Mouse (Mus musculus): ENCODE measurements at regions not wholly inside any gene's neighbourhood (a gene's known extent, or its start where the extent isn't known, plus 50 kb on each side); places are given as distances from the start of the nearest gene placed in this dataset.
A peak's percentile ranks its signal among the peaks of the same experiment; 100 is the strongest.

DNA sequence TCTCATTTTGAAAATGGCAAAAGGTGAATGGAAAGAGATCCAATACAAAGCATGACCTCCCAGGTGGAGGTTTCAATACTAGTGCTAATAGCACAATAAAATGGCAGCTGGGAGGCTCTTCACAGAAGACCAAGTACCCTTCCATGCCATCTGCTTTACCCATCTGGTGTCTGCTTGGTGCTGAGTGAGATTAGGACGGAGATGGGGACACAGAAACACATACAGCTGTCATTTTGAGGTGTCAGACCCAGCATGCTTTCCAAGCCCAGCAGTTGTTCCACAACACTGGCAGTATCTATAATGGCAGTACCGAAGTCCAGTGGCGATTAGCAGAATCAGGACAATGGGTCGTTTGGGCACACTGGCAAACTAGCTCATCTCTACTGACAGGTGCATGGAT, 118.9 kb upstream of the 1700064H15Rik start:
- DNase-seq, result no peak

DNA sequence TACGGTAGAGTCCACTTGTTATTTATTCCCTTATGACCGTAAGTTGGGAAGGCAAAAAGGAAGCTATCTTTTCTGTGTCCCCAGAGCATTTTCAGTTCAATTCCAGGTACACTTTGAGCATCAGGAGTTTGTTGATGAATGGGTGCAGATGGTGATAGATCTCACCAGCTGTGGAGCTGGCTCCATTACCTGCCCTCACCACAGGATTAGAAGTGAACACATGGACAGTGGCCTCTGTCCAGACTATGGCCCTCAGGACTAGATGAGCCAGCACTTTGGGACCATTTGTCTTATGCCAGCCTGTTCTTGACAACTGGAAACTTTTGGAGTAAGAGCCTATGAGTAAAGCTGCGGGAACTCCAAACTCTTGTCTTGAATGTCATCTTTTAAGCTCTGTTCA, 123.5 kb upstream of the 1700064H15Rik start:
- no peak for DNase-seq

DNA sequence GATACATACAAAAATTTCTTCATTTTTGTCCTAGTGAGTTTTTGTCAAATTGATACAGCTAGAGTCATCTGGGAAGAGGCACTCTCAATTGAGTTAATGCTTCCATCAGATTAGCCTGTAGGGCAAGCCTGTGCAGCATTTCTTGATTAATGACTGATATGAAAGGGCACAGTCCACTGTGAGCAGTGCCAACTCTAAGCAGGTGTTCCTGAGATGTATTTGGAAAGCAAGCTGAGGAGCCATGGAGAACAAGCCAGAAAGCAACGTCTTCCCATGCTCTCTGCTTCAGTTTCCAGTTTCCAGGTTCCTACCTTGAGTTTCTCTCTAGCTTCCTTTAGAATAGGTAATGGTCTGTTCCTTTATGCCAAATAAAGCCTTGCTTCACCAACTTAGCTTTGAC, 125.5 kb upstream of the 1700064H15Rik start:
- DNase-seq, result peak; percentile 6

DNA sequence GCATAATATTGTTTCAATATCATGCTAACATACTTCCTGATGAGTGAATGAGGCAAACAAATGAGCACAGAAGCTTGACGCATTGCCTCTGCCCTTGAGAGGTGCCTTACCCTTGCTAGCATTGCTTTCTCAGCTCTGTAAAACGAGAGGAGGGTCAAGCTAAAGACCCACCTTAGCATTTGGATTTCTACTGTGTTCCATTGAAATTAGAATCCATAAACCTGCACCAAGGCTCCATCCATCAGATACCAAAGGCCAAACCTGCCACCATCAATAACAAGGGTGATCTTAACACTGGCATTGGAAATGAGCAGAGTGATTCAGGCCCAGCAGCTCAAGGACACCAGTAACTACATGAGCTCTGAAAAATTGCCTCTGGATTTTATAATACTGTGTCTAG, 126.2 kb upstream of the 1700064H15Rik start:
- DNase-seq, result no peak

DNA sequence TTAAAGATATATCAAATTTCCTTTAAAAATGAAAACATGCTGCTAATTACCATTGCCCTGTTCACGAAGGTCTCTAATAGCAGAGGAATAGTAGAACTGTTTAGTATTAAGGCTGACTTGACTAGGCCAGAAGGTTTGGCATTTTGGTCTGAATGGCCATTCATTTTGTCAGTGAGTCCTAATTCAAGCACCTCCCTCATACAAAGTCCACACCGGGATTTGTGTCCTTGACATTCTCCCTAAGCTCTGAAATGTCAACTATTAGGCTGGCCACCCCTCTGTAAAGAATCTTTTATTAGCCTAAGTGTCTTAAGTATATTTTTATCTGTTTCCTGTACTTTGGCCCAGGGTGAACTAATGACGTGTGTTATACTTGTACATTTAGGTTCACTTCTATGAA, 126.7 kb upstream of the 1700064H15Rik start:
- DNase-seq, result no peak

DNA sequence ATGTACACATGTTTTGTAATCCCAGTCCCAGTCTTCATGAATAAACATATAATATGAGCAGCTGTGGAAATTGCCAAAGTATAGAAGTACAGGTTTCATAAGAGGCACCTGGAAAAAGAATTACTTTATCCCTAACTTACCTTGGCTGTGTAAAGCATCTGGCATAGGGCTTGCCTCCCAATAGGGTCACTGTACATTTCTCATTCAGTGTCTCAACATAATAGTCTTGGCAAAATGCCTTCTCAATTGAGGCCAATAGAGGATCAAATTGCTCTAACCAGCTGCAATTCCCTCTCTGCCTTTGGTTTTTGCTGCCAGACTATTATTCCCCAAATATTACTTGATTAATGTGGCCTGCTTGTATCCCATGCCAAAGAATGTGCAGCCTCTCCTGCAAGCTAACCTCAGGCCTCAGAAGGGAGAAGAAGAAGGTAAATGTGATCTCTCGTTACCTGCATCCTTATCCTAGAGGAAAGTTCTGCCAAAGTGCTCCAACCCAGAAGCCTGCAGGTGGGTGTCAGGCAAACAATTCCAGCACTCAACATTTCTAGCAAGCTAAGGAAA, 158.2 kb upstream of the Cp start:
- no peak for DNase-seq

DNA sequence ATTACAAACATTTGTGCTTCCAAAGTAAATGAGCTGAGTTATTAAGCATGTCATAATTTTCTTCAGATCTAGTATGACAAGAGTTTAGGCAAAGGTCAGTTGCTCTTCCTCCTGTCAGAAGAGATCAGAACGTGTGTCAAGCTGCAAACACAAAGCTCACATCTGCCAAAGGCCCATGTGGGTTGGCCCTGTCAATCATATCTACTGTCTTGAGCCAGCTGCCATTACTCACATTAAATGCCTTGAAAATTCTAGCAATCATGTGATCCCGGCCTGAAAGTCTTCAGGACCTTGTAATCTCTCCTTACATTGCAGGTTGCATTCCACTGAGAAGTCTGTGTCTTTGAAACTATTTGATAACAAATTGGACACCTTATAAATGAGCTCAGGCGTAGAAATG, 146.8 kb upstream of the Cp start:
- DNase-seq, result no peak

DNA sequence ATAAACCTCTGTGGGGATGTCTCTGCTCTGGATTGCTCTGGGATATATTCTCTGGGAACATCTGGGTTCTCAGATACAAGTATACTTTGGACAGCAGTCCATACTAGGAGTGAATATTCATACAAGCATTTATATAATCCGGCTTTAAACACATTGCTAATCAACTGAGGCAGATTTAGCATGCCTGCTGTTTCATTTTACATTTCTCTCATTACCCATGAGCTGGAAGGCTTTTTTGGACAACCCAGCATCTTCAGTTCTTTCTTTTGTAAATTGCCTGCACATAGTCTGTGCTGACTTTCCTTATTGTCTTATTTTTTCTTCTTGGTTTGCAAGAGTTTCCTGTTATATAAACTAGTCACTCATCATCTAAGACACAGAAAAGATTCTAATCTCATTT, 131.9 kb upstream of the Cp start:
- DNase-seq, result no peak

DNA sequence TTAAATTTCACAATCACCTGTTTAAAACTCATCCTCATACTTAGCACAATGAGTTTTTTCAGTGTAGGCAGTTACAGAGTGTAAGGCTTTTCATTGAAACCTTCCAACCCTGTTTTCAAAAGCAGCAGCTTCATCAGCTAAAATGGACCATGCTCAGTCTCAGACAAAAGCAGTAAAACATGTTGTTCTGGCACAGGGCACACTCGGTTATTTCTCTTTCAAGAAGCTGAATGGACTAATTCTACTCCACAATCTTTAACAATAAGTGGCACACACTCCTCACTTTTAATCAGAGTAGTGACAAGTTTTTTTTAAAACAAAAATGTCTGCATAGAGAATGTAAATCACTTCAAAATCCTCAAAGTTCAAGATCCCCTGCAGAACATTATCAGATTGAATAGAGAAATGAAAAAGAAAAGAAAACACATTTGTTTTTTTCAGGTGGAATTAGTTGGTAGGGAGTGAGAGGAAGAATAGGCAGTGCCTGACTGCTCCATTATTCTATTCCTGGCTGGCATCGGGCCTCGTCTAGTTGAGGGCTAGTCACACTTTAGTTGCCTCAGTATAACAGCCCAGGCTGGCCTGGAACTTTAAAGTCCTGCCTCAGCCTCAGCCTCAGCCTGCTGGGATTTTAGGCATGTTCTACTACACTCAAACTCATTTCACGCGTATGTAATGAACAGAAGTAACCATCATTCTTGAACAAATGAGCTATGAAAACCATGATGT, 128.2 kb upstream of the Cp start:
- no peak for DNase-seq

DNA sequence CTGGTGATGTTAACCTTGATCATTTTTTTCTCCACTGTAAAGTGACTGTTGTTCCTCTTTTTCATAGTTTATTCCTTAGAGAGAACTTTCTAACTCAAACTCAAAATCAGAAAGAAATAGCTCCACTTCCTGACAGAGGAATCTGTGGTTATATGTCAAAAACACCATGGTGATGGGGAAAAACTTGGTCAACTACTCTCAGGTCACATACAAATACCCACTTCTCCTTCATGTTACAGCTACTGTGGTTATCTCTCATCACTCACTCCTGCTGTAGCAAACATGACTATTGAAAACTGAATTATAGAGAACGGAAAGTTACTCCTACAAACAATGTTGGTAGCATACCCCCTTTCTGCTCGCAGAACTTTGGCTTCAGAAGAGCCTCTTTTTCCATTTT, 127.1 kb upstream of the Cp start:
- no peak for DNase-seq

DNA sequence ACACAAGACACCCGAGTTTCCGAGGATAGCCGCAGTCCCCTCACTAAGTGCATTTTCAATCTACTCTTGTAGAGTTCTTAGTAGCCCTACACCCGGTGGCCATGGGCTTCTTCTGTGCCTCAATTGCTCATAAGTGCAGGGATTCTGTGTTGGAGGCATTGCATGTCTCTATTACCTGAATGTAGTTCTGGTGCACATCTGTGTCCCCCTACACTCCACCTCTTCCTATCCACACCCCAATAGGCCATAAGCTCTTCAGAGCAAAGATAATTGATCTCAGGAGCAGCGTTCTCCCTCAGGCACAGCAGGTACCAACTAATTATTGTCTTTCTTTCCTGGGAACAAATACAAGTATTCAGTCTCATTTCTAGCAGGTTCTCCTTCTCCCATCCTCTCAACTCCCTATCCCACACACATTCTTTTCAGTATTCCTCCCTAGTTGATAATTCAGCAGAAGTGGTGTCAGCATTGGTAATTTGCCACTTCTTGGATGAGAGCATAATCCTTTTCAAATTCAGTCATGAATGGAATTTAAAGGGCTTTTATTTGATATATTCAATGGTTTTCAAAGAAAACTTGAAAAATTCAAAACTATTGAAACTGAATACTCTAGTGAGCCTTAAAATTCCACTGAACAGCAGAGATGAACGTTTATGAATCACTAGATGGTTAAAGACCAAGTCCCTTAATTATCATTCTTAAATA, 108.7 kb upstream of the Cp start:
- DNase-seq, result no peak

DNA sequence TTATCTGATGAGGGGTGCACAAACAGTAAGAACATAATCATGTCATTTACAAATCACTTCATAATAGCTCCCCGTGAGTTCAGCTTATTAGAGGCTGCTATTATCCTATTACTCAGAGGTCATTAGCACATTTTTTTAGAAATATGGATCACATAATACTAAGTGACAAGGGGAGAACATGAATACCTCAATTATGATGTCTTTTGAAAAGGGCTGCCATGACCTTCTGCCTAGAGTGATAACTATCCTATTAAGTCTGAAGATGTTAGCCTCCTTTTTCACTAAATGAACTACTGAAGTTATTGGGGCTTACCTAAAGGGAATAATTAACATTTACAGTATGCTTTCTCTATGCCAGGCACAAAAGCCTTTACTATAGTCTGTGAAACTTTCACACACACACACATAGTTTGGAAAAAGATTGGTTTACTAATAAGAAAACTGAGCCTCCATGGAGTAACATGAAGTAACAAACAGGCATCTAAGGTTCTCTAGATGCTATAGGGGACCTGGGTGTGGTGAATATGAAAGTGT, 108.1 kb upstream of the Cp start:
- DNase-seq, result no peak

DNA sequence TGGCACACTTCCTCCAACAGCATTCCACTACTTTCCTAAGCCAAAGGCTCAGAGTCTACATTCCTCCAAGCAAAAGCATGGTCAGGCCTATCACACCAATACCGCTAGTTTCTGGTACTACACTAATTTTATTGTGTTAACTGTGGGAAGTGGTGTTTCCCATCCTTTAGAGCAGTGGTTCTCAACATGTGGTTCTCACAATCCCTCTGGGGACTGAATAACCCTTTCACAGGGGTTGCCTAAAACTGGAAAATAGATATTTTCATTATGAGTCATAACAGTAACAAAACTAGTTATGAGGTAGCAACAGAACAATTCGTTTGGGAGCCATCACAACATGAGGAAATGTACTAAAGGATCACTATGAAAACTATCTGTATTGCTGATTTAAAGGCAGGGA, 74.2 kb upstream of the Cp start:
- no peak for DNase-seq

DNA sequence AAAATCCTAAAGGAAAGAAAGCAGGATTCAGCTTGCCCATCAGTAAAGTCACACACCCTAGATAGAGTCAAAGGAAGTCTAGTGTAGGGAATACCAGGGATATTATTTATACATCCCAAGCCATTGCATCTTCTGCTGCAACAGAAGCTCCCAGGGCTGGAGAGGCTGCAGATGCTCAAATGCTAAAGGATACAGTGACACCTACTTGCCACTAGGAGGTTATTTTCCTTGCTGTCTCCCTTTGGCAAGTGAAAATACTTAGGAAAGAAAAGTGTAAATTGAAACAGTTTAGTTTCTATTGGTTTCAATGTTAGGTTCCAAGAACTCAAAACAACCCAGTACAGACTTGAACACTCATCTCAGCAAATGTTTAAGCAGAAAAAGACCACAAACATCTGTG, 68.4 kb upstream of the Cp start:
- DNase-seq, result no peak

DNA sequence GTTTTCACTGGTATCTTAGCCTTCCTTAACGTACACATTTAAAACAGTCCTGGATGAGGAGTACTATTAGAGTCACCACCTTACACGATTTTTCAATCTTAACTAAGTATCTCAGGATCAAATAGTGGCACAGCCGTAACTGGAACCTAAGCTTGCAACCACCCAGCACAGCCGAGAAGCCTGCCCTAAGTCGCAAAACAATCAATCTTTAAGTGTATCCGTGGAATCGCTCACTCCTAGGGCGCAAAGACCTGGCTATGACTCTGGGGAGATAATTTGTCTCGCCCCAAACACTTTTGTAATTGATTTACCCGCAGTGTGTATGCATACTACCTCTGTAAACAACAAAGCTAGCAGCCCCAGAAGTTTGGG, 62.6 kb upstream of the Cp start:
- no peak for DNase-seq

DNA sequence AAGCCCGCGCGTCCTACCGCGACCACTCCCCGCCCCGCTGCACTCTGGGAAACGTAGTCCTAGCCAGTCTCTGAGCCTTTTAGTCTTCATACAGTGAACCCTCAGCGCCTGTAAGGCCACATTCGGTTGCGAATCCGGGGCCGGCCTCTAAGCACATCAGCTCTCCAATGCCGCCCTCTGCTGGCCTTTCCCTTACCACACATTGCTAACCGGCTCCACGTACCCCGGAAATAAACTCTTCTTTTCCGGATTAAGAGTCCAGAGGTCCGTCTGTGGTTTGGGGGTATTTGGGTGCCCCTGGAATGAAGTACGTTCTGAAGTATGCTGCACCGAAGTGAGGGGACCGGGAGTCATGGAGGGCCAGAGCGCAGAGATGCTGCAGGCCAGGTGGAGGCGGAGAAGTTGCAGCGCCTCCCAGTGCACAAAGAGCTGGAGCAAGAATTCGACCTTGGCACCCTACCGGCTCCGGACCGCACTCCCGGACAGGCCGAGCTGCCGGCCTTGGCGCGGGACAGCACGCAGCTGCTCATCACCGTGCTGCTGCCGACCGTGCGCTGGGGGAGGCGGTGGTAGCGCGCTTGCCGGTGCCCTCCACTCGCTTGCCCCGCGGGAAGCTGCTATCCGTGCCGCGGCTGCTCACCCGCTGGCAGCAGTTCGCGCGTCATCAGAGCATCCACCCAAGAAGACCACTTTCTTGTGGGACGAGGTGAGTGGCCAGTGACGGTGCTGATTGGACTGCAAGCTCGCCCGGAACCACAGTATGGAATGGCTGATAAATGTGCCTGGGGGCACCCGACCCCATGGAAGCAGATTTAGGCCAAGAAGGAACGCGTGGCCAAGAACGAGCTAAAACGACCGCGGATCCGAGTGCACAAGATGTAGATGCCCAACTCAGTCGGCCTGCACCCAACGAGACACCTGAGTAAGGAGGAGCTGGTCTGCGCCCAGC, 62.0 kb upstream of the Cp start:
- DNase-seq, result peak; percentile 97

DNA sequence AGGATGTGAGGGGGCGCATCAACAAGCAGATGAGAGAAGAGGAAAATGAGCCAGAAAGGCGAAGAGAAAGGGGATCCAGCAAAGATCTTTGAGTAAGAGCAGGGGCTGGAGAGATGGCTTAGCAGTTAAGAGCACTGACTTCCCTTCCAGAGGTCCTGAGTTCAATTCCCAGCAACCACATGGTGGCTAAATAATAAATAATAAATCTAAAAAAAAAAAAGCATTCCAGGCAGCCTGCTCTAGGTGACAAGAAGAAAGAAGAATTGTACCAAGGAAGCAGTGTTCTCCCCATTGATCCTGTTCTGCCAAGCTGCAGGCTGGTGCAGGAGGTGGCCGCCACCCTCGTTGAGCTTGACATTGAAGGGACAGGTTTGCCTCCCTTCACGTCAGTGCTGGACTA, 61.1 kb upstream of the Cp start:
- no peak for DNase-seq

DNA sequence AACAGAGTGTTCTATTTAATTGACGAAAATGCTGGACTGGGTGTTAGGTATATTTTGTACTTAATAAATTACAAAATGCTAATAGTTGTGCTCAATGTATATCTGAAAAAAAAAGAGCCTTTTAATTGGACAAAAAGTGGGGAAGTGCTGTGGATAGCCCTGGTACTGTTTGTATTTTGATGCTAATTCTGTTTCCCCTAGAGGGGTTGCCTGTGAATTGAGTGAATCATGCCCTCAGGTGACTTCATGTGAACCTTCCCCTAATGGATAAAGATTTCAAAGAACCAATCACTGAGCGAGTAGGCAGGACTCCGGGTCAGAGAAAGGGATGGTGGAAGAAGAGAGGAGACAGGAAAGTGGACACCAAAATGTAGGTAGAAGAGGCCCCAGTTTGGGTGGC, 59.7 kb upstream of the Cp start:
- no peak for DNase-seq

DNA sequence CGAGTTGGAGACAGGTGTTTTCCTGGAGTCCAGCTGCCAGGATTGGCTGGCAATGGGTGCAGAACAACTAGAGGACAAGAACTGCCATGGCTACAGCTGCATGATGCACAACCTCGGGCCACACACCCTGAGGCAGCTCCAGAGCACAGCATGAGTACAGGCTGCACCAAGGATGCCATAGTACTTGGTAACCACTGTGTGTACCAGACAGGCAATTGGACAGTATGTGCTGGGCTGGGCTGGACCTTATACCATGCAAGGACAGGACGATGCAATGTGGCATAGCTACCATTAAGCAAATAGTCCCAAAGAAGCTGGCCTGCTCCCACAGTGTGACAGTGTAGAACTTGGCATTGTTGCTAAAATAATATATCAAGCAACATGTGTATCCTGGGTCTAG, 54.6 kb upstream of the Cp start:
- no peak for DNase-seq

DNA sequence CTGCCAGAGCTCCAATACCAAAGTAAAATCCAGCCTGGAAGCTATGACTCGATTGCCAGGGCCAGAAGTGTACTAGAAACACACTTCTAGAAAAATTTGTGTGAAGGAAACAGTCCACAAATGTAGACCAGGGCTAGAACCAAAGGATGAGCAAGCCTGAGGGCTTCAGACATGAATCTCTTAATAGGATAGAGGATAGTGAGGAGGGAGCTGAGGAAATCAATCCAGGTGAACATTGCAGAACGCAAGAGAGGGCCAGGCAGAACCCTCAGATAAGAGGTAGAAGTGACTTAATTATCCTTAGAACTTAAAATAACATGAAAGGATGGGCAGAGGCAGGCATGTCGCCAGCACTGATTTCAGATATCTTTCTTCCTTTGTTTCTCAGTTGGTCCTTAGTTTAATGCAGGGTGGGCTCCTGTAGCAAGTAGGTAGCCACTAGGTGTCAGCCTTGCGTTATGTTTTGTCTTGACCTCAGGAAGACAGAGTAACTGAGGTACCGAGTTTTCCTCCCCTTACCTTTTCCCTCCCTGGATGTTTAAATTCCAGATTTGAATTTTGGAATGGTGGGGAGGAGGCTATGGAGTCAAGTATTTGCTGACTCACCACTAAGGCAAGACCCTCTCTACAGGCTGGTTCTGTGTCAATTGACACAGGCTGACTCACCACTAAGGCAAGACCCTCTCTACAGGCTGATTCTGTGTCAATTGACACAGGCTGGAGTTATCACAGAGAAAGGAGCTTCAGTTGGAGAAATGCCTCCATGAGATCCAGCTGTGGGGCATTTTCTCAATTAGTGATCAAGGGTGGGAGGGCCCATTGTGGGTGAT, 52.2 kb upstream of the Cp start:
- peak; percentile 28 for DNase-seq
